Mouse (Mus musculus): Measurements from ENCODE around the gene Ctu1.
"Not testable (repeated sequence)": the region's sequence is repeated elsewhere in the genome, so short reads cannot be mapped to it uniquely, and the experiment has no call there.

The Ctu1 gene

GRCm38 (mm10) chr7:43680960-43681359, 9.1 kb downstream of the Ctu1 start:
- DNase-seq = peak; percentile 61 to 80

- DNase-seq = not testable (repeated sequence)
Observed at GRCm38 (mm10) chr7:43682511-43682910, 10.7 kb downstream of the Ctu1 start.

GRCm38 (mm10) chr7:43685088-43685487, 13.3 kb downstream of the Ctu1 start:
- no peak for DNase-seq

- no peak for DNase-seq
Observed at GRCm38 (mm10) chr7:43690118-43690517, 18.3 kb downstream of the Ctu1 start, which contains the start of gene Klk14. TSS of gene Klk14 (plus strand) at chr7:43690418.

GRCm38 (mm10) chr7:43710031-43710430, 38.2 kb downstream of the Ctu1 start:
- DNase-seq = no peak

GRCm38 (mm10) chr7:43712267-43712666, 40.5 kb downstream of the Ctu1 start, which contains the start of gene Klk13:
TSS of gene Klk13 (plus strand) at chr7:43712567.
- no peak for DNase-seq

GRCm38 (mm10) chr7:43712917-43713316, 41.1 kb downstream of the Ctu1 start:
- DNase-seq = no peak

- DNase-seq = no peak
Observed at GRCm38 (mm10) chr7:43713741-43714351, 42.0 kb downstream of the Ctu1 start.
